In the genomic region with DNA sequence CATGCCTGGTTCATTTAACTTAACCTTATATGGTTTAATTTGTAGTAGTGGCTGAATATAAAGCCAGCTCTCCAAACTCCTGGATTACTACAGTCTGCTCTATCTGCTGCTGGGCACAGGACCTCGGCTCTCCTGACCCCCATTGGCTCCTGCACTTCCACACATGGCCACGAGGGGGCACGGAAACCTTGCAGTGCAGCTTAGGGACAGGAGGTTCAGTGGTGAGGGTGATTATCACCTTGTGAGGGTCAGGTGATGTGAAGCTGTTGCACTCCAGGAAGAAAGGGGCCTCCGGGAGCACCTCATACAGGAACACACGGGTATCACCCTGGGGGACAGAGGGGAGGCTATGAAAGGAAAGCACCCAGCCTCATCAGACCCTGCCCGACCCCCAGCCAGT, we compare ENCODE assay signal across 8 mouse cellular contexts. TPM values are rescaled to one million over a fixed set of nuclear protein-coding genes. Genes with fewer than 3 reads are reported as not detected.
DNase-seq lines count a peak whose midpoint lies in the region; ATAC-seq and TF ChIP-seq lines count a peak whose summit lies in the region.

No protein-coding gene starts in this region.

- H3K4me1 ChIP-seq in G1E (ENCODE audit: insufficient read depth, low read depth, low read length) = peaks cover 18% of the 10 kb centered on the region
- peaks cover 5% of the 10 kb centered on the region; the same call in 1 of the 2 replicates for H3K4me1 ChIP-seq in forebrain, embryonic 12.5 days
- H3K4me1 ChIP-seq in hindbrain, embryonic 11.5 days (replicated peaks; ENCODE audit: control insufficient read depth, insufficient read depth, low read length) = no peaks in the 10 kb centered on the region

- H3K27ac ChIP-seq in forebrain, embryonic 12.5 days = no peak overlapping the region
- no peak overlapping the region for H3K27ac ChIP-seq in hindbrain, embryonic 11.5 days (ENCODE audit: low read depth, low read length)

- TF ChIP-seq CTCF in G1E (IDR thresholded peaks at IDR 0.05; ENCODE audit: low read depth, low read length) = peak; percentile 96

- H3K4me3 ChIP-seq in G1E (ENCODE audit: low read depth, low read length) = no peak overlapping the region
- no peak overlapping the region for H3K4me3 ChIP-seq in forebrain, embryonic 12.5 days (replicated peaks)
- no peak overlapping the region for H3K4me3 ChIP-seq in hindbrain, embryonic 11.5 days (ENCODE audit: low read depth, low read length)

- DNase-seq in G1E (ENCODE audit: low spot score) = peak; percentile 69
- peak; percentile 57 for DNase-seq in c-Kit-negative CD71-positive TER-119-positive erythroid progenitor cells, embryonic 14.5 days (ENCODE audit: low read depth, low spot score)
- peak; percentile 89 for DNase-seq in hindbrain, embryonic 11.5 days (ENCODE audit: low spot score)
- peak; percentile 82 to 84 for DNase-seq in layer of hippocampus, postnatal 10 days (ENCODE audit: low spot score in 2 of 2)
- peak; percentile 77 to 87 for DNase-seq in lung, postnatal 4 days
- DNase-seq in right cerebral cortex, postnatal 4 days = peak; percentile 75
- peak; percentile 61 to 87 for DNase-seq in urinary bladder, postnatal 4 days (ENCODE audit: low spot score in 2 of 2)

- no peaks in the 10 kb centered on the region for H3K9me3 ChIP-seq in G1E (replicated peaks)
- H3K9me3 ChIP-seq in forebrain, embryonic 12.5 days = no peaks in the 10 kb centered on the region
- no peaks in the 10 kb centered on the region for H3K9me3 ChIP-seq in hindbrain, embryonic 11.5 days (ENCODE audit: control insufficient read depth, low read length)

- H3K36me3 ChIP-seq in G1E (replicated peaks) = peaks cover 97% of the 10 kb centered on the region
- H3K36me3 ChIP-seq in forebrain, embryonic 12.5 days (replicated peaks) = peaks cover 25% of the 10 kb centered on the region; the same call in 1 of the 2 replicates
- no peaks in the 10 kb centered on the region; the same call in 1 of the 2 replicates for H3K36me3 ChIP-seq in hindbrain, embryonic 11.5 days (ENCODE audit: control insufficient read depth, insufficient read depth, low read length)

- 21% methylated on average over 6 of the region's 6 CpGs for WGBS in forebrain, embryonic 12.5 days
- WGBS in hindbrain, embryonic 11.5 days = 33% methylated on average over 6 of the region's 6 CpGs

- no peak overlapping the region for H3K9ac ChIP-seq in forebrain, embryonic 12.5 days
- H3K9ac ChIP-seq in hindbrain, embryonic 11.5 days (ENCODE audit: low read depth, low read length) = no peak overlapping the region

- H3K27me3 ChIP-seq in G1E (ENCODE audit: insufficient read depth, low read length) = no peaks in the 10 kb centered on the region
- H3K27me3 ChIP-seq in forebrain, embryonic 12.5 days = no peaks in the 10 kb centered on the region
- no peaks in the 10 kb centered on the region for H3K27me3 ChIP-seq in hindbrain, embryonic 11.5 days (ENCODE audit: control insufficient read depth, insufficient read depth, low read length)

- H3K4me2 ChIP-seq in forebrain, embryonic 12.5 days = no peak overlapping the region
- no peak overlapping the region for H3K4me2 ChIP-seq in hindbrain, embryonic 11.5 days (replicated peaks; ENCODE audit: low read depth, low read length)

- ATAC-seq in G1E (ENCODE audit: extremely low read depth, insufficient number of reproducible peaks, low FRiP score, poor library complexity, severe bottlenecking) = 0 out of 2 replicates have a peak, but pooled peaks have one; percentile 42
- peak; percentile 59; the same call in 1 of the 2 replicates for ATAC-seq in forebrain, embryonic 12.5 days (ENCODE audit: low FRiP score)
- peak; percentile 50 for ATAC-seq in hindbrain, embryonic 11.5 days (ENCODE audit: low FRiP score)

RNA-seq across cellular contexts. Expression of gene Pam16, which starts 5.2 kb away (rescaled TPM):
- total RNA-seq in G1E (2014; fragmentation: Nextera tagmentation) = 65.3 and 70.0 TPM in 2 replicates
- 41.7 and 48.3 TPM in 2 replicates for total RNA-seq in G1E (2017)
- polyA plus RNA-seq in G1E (2012) = 35.3 and 51.6 TPM in 2 replicates
- 114 TPM in 2 replicates for polyA plus RNA-seq in forebrain, embryonic 12.5 days (2016; fragmentation: Nextera tagmentation; extraction: Ambion mirVana)
- 113 and 117 TPM in 2 replicates for polyA plus RNA-seq in hindbrain, embryonic 11.5 days (2014; fragmentation: Nextera tagmentation; extraction: Ambion mirVana)
- total RNA-seq in layer of hippocampus, postnatal 10 days (2021) = 10 to 100 TPM; 71.0 to 77.1 TPM

RNA-seq across cellular contexts. Expression of gene Vasn, which starts 9.8 kb away (rescaled TPM):
- total RNA-seq in G1E (2014; fragmentation: Nextera tagmentation) (0.30 TPM in 1 of 2 replicates, not detected in the other), G1E (2017) (0.05 and 0.12 TPM in 2 replicates)
- polyA plus RNA-seq in G1E (2012) = 0.03 and 0.04 TPM in 2 replicates
- polyA plus RNA-seq in forebrain, embryonic 12.5 days (2016; fragmentation: Nextera tagmentation; extraction: Ambion mirVana) = 5.2 and 6.8 TPM in 2 replicates
- 7.9 and 9.4 TPM in 2 replicates for polyA plus RNA-seq in hindbrain, embryonic 11.5 days (2014; fragmentation: Nextera tagmentation; extraction: Ambion mirVana)
- total RNA-seq in layer of hippocampus, postnatal 10 days (2021) = 1 to 10 TPM; 5.1 to 5.7 TPM

RNA-seq across cellular contexts. Expression of gene Dnaja3, which starts 9.8 kb away (rescaled TPM):
- total RNA-seq in G1E (2014; fragmentation: Nextera tagmentation) (53.1 and 56.1 TPM in 2 replicates), G1E (2017) (63.5 and 73.2 TPM in 2 replicates)
- 23.9 and 33.1 TPM in 2 replicates for polyA plus RNA-seq in G1E (2012)
- 51.4 and 58.0 TPM in 2 replicates for polyA plus RNA-seq in forebrain, embryonic 12.5 days (2016; fragmentation: Nextera tagmentation; extraction: Ambion mirVana)
- 49.1 and 54.0 TPM in 2 replicates for polyA plus RNA-seq in hindbrain, embryonic 11.5 days (2014; fragmentation: Nextera tagmentation; extraction: Ambion mirVana)
- 10 to 100 TPM; 52.7 to 55.1 TPM for total RNA-seq in layer of hippocampus, postnatal 10 days (2021)

RNA-seq across cellular contexts. Expression of gene Glis2, which starts 35.4 kb away (rescaled TPM):
- total RNA-seq in G1E (2014; fragmentation: Nextera tagmentation) = 2.6 and 2.8 TPM in 2 replicates
- total RNA-seq in G1E (2017) = 1.0 and 1.2 TPM in 2 replicates
- 2.6 and 3.0 TPM in 2 replicates for polyA plus RNA-seq in G1E (2012)
- 22.0 and 26.6 TPM in 2 replicates for polyA plus RNA-seq in forebrain, embryonic 12.5 days (2016; fragmentation: Nextera tagmentation; extraction: Ambion mirVana)
- 26.3 and 27.6 TPM in 2 replicates for polyA plus RNA-seq in hindbrain, embryonic 11.5 days (2014; fragmentation: Nextera tagmentation; extraction: Ambion mirVana)
- 10 to 100 TPM; 23.8 to 26.5 TPM for total RNA-seq in layer of hippocampus, postnatal 10 days (2021)

RNA-seq across cellular contexts. Expression of gene Coro7, which starts 49.6 kb away (rescaled TPM):
- total RNA-seq in G1E (2014; fragmentation: Nextera tagmentation) = 74.9 and 94.3 TPM in 2 replicates
- 33.0 and 34.8 TPM in 2 replicates for total RNA-seq in G1E (2017)
- polyA plus RNA-seq in G1E (2012) = 159 and 205 TPM in 2 replicates
- 13.5 and 18.5 TPM in 2 replicates for polyA plus RNA-seq in forebrain, embryonic 12.5 days (2016; fragmentation: Nextera tagmentation; extraction: Ambion mirVana)
- polyA plus RNA-seq in hindbrain, embryonic 11.5 days (2014; fragmentation: Nextera tagmentation; extraction: Ambion mirVana) = 14.4 and 15.0 TPM in 2 replicates
- total RNA-seq in layer of hippocampus, postnatal 10 days (2021) = 100 to 1,000 TPM in 1 of 2 experiments, 10 to 100 TPM in 1; 93.5 to 116 TPM
